Mouse (Mus musculus) embryonic facial prominence, embryonic 11.5 days (tissue): ENCODE results near the gene Syn3. TPM values are rescaled to one million over a fixed set of nuclear protein-coding genes. Genes with fewer than 3 reads are reported as not detected.

Experiments used
- ATAC-seq: fragments of 200-750 bp; cut with Nextera tagmentation; replicated peaks from 2 replicates; pipeline ENCODE4 v1.8.0; 2017; ENCODE audit warnings: low read depth; ENCODE audit not compliant: insufficient number of reproducible peaks, low FRiP score, low TSS enrichment
- DNase-seq: peaks from one replicate; pipeline ENCODE4 v3.0.0-alpha.2; 2015; ENCODE audit warnings: low spot score
- H3K27ac ChIP-seq: fragments of 300-500 bp; sonication (generic); replicated peaks from 2 replicates; pipeline ENCODE4 v1.5.1; 2014; ENCODE audit warnings: mild to moderate bottlenecking, low read depth, low read length, control low read depth
- H3K27me3 ChIP-seq: fragments of 300-500 bp; sonication (generic); 2 replicates; pipeline ENCODE4 v1.6.1; 2014; ENCODE audit warnings: mild to moderate bottlenecking, low read length, moderate library complexity, mixed read lengths; ENCODE audit not compliant: control insufficient read depth, insufficient read depth
- H3K36me3 ChIP-seq: fragments of 300-500 bp; sonication (generic); replicated peaks from 2 replicates; pipeline ENCODE4 v1.6.1; 2014; ENCODE audit warnings: low read depth, mild to moderate bottlenecking, low read length, moderate library complexity, mixed read lengths; ENCODE audit not compliant: control insufficient read depth, insufficient read depth
- H3K4me1 ChIP-seq: fragments of 300-500 bp; sonication (generic); 2 replicates; pipeline ENCODE4 v1.6.1; 2014; ENCODE audit warnings: low read length, mixed read lengths; ENCODE audit not compliant: control insufficient read depth, insufficient read depth
- H3K4me2 ChIP-seq: fragments of 300-500 bp; sonication (generic); 2 replicates; pipeline ENCODE4 v1.6.1; 2014; ENCODE audit warnings: low read depth, mild to moderate bottlenecking, control low read depth, low read length, moderate library complexity
- H3K4me3 ChIP-seq: fragments of 300-500 bp; sonication (generic); 2 replicates; pipeline ENCODE4 v1.5.1; 2014; ENCODE audit warnings: low read depth, low read length, control low read depth
- H3K9ac ChIP-seq: fragments of 300-500 bp; sonication (generic); replicated peaks from 2 replicates; pipeline ENCODE4 v1.6.1; 2014; ENCODE audit warnings: mild to moderate bottlenecking, control low read depth, low read length
- H3K9me3 ChIP-seq: fragments of 300-500 bp; sonication (generic); replicated peaks from 2 replicates; pipeline ENCODE4 v1.6.1; 2016; ENCODE audit warnings: mild to moderate bottlenecking, low read length, inconsistent platforms, mixed read lengths; ENCODE audit not compliant: control insufficient read depth
- WGBS: fragments of 180-500 bp; shearing (Covaris S2); extraction: QIAGEN DNeasy Blood & Tissue Kit; methylation state at CpG from one replicate; pipeline ENCODE4 v1.1.7; 2014; 5-methylcytosine and 5-hydroxymethylcytosine counted together
- polyA plus RNA-seq: library from polyadenylated mRNA; unstranded; fragments of >200 nt; fragmentation: Nextera tagmentation; extraction: Ambion mirVana; gene quantifications from 2 replicates; pipeline ENCODE4 v1.2.1, GENCODE M21; 2014

Syn3 gene
- polyA plus RNA-seq, 1 experiment from 2014 or later, result 3.1 TPM

GRCm38 (mm10) chr10:86107681-86108080, 391.0 kb downstream of the Syn3 start:
- WGBS, result 87% methylated on average over 4 of the region's 4 CpGs
- no peak overlapping the region for H3K4me3 ChIP-seq

GRCm38 (mm10) chr10:86103976-86104375, 394.7 kb downstream of the Syn3 start:
- Histone ChIP-seq H3K27ac (no peak overlapping the region), H3K9ac (no peak overlapping the region), H3K9me3 (no peaks in the 10 kb centered on the region), H3K4me3 (no peak overlapping the region), H3K4me1 (no peaks in the 10 kb centered on the region), H3K27me3 (no peaks in the 10 kb centered on the region), H3K4me2 (no peak overlapping the region), H3K36me3 (no peaks in the 10 kb centered on the region)
- no peak for DNase-seq
- ATAC-seq, result no peak

More at GRCm38 (mm10) chr10:86107681-86108080, 391.0 kb downstream of the Syn3 start:
- no peaks in the 10 kb centered on the region for H3K9me3 ChIP-seq
- H3K36me3 ChIP-seq, result no peaks in the 10 kb centered on the region
- H3K9ac ChIP-seq, result no peak overlapping the region
- H3K4me1 ChIP-seq, result no peaks in the 10 kb centered on the region
- DNase-seq (no peak), ATAC-seq (no peak)
- no peak overlapping the region for H3K27ac ChIP-seq
- H3K4me2 ChIP-seq, result no peak overlapping the region
- H3K27me3 ChIP-seq, result no peaks in the 10 kb centered on the region

GRCm38 (mm10) chr10:86100281-86100851, 398.3 kb downstream of the Syn3 start:
- no peaks in the 10 kb centered on the region for H3K27me3 ChIP-seq
- DNase-seq (no peak), ATAC-seq (no peak)
- H3K4me2 ChIP-seq, result no peak overlapping the region
- 86% methylated on average over 3 of the region's 3 CpGs for WGBS
- H3K9me3 ChIP-seq, result no peaks in the 10 kb centered on the region
- no peak overlapping the region for H3K4me3 ChIP-seq
- no peak overlapping the region for H3K9ac ChIP-seq
- no peaks in the 10 kb centered on the region for H3K4me1 ChIP-seq
- H3K36me3 ChIP-seq, result no peaks in the 10 kb centered on the region
- no peak overlapping the region for H3K27ac ChIP-seq

GRCm38 (mm10) chr10:86098363-86098762, 400.3 kb downstream of the Syn3 start:
- Histone ChIP-seq H3K9me3 (no peaks in the 10 kb centered on the region), H3K4me2 (no peak overlapping the region), H3K4me3 (no peak overlapping the region), H3K9ac (no peak overlapping the region), H3K36me3 (no peaks in the 10 kb centered on the region), H3K27ac (no peak overlapping the region), H3K27me3 (no peaks in the 10 kb centered on the region), H3K4me1 (no peaks in the 10 kb centered on the region)
- ATAC-seq (no peak), DNase-seq (no peak)
- WGBS, result 93% methylated on average over 6 of the region's 6 CpGs

GRCm38 (mm10) chr10:86093109-86094035, 405.3 kb downstream of the Syn3 start:
- no peak overlapping the region for H3K4me2 ChIP-seq
- no peak overlapping the region for H3K27ac ChIP-seq
- H3K27me3 ChIP-seq, result no peaks in the 10 kb centered on the region
- WGBS, result 76% methylated on average over 14 of the region's 14 CpGs
- H3K4me3 ChIP-seq, result no peak overlapping the region
- DNase-seq, result no peak
- no peaks in the 10 kb centered on the region for H3K4me1 ChIP-seq
- H3K9me3 ChIP-seq, result no peaks in the 10 kb centered on the region
- ATAC-seq, result no peak
- H3K36me3 ChIP-seq, result no peaks in the 10 kb centered on the region
- H3K9ac ChIP-seq, result no peak overlapping the region

GRCm38 (mm10) chr10:86091919-86092318, 406.8 kb downstream of the Syn3 start:
- H3K9ac ChIP-seq, result no peak overlapping the region
- no peaks in the 10 kb centered on the region for H3K27me3 ChIP-seq
- ATAC-seq (no peak), DNase-seq (peak; percentile 31)
- no peak overlapping the region for H3K4me3 ChIP-seq
- no peak overlapping the region for H3K27ac ChIP-seq
- H3K4me2 ChIP-seq, result no peak overlapping the region
- no peaks in the 10 kb centered on the region for H3K9me3 ChIP-seq
- no peaks in the 10 kb centered on the region for H3K4me1 ChIP-seq
- H3K36me3 ChIP-seq, result no peaks in the 10 kb centered on the region
- 36% methylated on average over 10 of the region's 10 CpGs for WGBS

GRCm38 (mm10) chr10:86079921-86080320, 418.8 kb downstream of the Syn3 start:
- DNase-seq (no peak), ATAC-seq (no peak)
- Histone ChIP-seq H3K27ac (no peak overlapping the region), H3K27me3 (no peaks in the 10 kb centered on the region), H3K4me3 (no peak overlapping the region), H3K9ac (no peak overlapping the region), H3K4me2 (no peak overlapping the region), H3K36me3 (no peaks in the 10 kb centered on the region), H3K9me3 (no peaks in the 10 kb centered on the region), H3K4me1 (no peaks in the 10 kb centered on the region)
- 87% methylated on average over 9 of the region's 9 CpGs for WGBS

GRCm38 (mm10) chr10:86078761-86079160, 419.9 kb downstream of the Syn3 start:
- DNase-seq (no peak), ATAC-seq (no peak)
- Histone ChIP-seq H3K4me3 (no peak overlapping the region), H3K9me3 (no peaks in the 10 kb centered on the region), H3K4me1 (no peaks in the 10 kb centered on the region), H3K9ac (no peak overlapping the region), H3K36me3 (no peaks in the 10 kb centered on the region), H3K27me3 (no peaks in the 10 kb centered on the region), H3K4me2 (no peak overlapping the region), H3K27ac (no peak overlapping the region)
- WGBS, result 89% methylated on average over 2 of the region's 2 CpGs
